Mouse (Mus musculus) kidney, adult 9 months (tissue): ENCODE measurements around the gene Uspl1.
A peak's percentile ranks its signal among the peaks of the same experiment; 100 is the strongest.

Experiments used
- DNase-seq: peaks from one replicate; pipeline ENCODE4 v3.0.0; 2022

Gene Uspl1

DNA sequence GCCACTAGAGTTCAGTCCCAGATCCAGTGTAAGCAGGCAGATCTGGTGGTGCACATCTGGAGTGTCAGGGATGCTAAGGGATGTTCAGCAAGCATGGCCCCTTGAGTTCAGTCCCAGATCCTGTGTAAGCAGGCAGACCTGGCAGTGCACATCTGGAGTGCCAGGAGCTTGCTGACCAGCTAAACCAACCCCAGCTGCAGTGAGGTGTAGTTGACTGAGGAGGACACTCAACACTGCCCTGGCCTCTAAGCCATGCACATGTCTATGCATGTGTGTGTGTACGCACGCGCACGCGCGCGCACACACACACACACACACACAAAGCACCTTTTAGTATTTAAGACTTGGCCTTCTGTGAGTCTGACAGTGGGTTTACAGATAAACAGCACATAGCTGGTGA is 31.4 kb downstream of the Uspl1 start:
- no peak for DNase-seq

DNA sequence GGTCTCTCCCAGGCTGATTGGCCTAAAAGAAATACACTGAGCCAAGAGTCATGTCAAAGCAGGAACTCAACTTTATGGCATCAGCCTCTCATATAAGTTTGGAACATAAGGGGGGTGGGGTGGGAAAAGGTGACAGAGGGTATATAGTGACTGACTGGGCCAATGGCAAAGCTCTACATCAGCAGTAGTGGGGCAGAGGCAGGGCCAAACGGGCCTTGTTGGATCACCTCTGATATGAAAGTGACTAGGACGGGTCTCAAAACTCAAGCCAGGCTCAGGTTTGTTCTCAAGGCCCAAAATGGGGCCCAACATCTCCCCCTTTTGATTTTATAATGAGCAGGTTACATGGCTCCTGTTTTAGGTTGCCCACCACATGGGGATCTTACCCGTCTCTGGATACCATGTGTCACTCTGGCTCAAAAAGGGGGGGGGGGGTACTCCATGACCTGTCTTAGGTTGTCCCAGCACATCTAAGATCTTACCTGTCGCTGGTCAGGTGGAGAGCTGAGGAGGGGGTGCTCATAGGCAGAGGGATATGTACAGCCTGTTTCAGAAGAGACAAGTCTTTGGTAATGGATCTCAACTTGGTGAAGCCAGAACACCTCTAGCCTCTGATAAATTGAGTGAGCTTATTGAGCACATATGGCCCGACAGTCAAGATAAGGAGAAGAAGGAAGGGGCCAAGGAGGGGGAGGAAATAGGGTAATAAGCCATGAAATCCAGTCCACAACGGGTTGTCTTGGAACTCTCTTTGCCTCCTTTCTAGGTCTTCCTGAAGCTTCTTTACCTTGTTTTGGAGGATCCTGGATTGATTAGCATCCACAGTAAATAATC is 33.6 kb downstream of the Uspl1 start:
- no peak for DNase-seq

GRCm38 (mm10) chr5:149219493-149219892 is 35.3 kb downstream of the Uspl1 start:
- no peak for DNase-seq

- no peak for DNase-seq
Observed at GRCm38 (mm10) chr5:149221355-149221754, 37.2 kb downstream of the Uspl1 start.

DNA sequence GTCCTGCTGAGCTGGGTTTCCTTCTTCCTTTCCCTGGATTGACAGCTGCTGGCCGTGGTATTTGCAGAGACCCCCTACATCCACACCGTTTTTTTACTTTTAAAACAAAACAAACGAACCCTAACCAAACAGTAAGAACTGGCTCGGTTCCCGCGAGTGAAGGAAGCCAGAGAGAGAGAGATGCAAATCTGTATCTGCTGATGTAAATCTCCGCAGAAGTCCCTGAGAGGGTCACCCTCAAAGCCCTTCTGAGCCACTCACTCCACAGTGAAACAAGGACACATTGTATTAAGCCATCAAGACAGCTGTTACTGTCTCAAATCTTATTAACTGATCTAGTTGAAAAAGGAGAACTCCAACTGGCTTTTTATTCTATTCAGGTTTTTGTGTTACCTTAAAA is 40.5 kb downstream of the Uspl1 start:
- DNase-seq = no peak

GRCm38 (mm10) chr5:149228700-149229618 is 44.8 kb downstream of the Uspl1 start:
- DNase-seq = peak; percentile 99

DNA sequence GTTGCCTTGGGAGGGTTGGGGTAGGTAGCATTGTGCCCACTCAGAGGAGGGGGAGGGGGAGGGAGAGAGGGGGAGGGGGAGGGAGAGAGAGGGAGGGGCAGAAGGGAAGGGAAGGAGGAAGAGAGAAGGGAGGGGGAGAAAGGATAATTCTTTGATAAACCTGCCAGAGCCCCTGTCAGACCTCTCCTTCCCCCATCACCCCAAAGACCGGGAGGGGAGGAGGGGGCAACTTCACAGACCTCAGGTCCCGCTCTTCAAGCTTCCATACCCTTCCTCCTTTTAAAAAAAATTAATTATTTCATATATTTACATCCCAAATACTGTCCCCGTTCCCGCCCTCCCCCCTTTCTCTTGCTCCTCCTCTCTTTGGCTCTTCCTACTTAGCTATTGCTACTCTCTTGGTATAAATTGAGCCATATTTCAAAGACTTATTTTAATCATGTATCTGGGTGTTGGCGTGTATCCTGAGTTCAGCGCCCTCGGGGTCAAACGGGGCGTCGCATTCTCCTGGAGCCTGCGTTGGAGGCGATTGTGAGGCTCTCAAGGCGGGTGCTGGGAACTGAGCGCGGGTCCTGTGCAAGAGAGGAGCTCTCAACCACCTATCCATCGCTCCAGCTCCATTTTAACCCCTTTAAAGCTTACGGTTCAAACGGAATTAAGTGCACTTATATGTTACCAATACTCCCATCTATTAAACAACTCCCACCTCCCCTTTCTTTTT is 45.6 kb downstream of the Uspl1 start:
- peak; percentile 28 for DNase-seq

GRCm38 (mm10) chr5:149235002-149235401 is 50.9 kb downstream of the Uspl1 start:
- DNase-seq = no peak

DNA sequence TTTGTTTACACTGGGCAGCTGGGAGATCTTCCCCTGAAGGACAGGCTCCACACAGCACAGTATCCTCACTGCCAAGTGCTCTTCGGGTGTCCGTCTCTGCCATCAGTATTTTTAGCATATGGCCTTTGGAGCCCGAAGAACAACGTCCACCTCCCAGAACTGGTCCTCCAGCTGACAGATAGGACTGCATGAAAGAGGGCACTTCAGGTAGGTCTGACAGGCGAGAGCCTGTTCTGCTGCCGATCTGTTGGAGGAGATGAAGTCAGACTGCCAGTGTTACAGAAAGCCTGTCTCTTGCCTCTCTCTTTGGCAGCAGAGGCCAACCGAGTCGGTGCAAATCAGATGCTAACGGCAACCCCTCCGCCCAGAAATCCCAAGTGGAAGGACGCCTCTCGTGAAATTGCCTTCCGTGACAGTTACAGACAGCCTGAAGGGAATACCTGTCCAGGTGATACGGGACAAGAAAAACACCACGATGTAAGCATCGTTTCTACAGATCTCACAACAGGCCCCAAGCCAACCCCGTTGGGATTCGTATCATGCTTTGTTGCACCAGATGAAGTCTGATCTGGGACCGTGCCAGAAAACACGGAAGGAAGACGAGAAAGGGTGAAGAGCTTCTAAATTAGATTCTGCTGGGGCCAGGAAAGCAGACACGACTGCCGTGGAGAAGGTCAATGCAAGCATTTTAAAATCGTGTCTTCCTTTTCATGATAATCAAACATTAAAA is 53.2 kb downstream of the Uspl1 start:
- no peak for DNase-seq

DNA sequence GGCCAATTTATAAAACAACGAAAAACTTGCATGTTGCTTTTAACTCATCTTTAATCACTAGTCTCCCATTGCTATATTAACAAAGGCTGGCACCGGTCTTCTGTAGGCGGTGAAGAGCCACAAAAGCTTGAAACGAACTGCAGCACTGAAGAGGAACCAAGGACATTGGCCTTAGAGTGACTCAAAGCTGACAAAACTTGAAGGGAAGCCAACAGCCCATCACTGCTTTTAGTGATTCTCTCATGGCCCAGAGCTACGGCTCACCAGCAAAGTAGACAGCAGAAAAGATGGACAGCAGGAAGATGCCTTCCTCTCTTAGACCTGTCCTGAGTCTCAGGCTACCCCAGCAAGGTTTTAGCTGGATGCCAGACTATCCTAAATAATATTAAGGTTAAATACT is 58.3 kb downstream of the Uspl1 start:
- no peak for DNase-seq

- no peak for DNase-seq
Observed at GRCm38 (mm10) chr5:149243053-149243452, 58.9 kb downstream of the Uspl1 start.

DNA sequence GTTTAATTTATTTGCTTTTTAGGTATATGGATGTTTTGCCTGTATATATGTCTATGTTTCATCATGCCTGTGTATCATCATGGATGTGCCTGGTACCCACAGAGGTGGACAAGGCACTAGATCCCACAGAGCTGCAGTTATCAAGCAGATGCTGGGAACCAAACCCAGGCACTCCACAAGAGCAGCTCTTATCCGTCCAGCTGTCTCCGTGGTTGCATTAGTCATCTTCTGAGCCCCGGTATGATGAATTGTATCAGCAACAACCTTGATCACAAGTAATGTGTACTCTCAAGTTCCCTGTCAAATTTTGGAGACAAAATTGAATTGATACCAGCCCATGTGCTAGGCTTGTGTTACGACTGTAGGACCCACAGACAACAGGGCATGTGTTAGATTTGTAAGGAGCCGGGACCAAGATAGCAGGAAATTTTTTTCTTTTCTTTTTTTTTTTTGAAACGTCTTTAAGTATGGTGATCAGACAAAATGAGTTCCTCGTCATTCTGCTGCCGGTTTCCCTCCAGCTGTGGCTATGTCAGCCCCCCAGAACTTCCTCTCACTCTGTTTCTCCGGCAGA is 61.3 kb downstream of the Uspl1 start:
- no peak for DNase-seq

DNA sequence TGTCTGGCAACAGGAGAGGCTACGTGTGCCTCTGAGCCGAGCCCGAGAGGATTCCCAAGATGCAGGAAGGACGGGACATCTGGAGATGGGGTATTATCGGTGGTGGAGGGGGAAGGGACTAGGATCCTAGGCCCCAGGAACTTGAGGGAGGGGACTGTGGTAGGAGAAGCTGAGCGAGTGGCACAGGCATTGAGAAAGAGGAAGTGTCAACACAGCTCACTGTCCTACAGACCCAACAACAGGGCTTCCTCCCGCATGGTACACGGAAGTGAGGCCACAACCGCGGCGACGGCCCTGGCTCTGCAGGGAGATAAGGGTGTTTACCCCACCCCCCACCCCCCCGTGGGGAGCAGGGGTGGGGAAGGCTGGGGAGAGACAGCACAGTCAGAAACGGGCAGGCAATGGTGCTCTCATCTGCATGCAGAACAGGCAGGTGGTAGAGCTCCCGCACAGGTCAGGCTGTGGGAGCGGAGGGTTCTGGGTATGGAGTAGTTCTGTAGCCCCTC is 61.9 kb downstream of the Uspl1 start:
- DNase-seq = peak; percentile 34

DNA sequence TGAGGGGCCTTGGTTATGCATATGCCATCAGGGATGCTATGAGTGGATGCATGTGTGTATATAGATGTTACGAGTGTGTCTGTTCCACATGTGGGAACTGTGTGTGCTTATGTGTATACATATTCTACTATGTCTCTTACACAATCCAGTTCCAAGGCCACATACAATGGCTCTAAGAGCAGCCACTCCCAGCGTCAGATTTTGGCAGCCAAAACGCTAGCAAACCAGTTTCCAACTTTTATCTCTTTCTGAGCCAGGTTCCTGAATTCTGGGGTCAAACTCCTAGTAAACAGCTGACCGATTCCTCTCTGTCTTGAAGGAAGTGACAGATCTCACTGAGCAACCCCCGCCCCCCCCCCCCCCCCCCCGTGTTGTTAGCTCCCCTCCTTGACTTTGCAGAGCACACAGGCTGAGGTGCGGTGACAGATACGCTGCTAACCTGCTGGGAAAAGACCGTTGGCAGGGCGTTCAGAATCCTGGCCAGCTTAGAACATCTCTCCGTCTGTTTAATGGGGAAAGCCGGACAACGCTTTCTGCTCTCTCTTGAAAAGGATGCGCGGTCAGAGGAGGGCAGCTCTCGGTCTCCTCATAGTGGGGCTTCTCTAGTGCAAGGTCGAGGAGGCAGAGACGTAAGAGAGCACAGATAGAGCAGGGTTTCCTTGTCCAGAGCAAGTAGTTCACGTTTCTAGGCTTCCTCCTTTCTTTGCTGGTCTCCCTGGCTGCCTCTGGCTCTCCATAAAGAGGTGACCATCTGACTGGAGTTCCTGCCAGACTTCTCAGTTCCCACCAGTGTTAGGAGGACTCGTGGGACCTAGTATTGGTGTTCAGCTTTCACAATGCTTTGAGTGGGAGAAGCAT is 63.1 kb downstream of the Uspl1 start:
- no peak for DNase-seq

- DNase-seq = no peak
Observed at GRCm38 (mm10) chr5:149252303-149252702, 68.2 kb downstream of the Uspl1 start.

DNA sequence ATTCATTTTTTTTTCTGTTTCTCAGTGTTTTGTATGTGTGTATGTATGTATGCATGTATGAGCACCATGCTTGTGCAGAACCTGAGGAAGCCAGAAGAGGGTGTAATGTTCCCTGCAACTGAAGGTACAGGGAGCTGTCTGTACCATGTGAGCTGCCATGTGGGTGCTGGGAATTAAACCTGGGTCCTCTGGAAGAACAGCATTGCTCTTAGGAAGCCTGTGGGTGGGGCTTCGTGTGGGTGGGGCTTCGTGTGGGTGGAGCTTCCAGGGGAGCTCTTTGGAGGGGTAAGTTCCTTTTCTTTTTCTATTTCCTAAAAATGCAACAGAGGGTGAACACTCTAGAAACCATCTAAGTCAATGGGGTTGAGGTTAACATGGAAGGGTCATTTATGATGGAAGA is 69.3 kb downstream of the Uspl1 start:
- no peak for DNase-seq

- DNase-seq = no peak
Observed at GRCm38 (mm10) chr5:149255522-149255921, 71.4 kb downstream of the Uspl1 start.

DNA sequence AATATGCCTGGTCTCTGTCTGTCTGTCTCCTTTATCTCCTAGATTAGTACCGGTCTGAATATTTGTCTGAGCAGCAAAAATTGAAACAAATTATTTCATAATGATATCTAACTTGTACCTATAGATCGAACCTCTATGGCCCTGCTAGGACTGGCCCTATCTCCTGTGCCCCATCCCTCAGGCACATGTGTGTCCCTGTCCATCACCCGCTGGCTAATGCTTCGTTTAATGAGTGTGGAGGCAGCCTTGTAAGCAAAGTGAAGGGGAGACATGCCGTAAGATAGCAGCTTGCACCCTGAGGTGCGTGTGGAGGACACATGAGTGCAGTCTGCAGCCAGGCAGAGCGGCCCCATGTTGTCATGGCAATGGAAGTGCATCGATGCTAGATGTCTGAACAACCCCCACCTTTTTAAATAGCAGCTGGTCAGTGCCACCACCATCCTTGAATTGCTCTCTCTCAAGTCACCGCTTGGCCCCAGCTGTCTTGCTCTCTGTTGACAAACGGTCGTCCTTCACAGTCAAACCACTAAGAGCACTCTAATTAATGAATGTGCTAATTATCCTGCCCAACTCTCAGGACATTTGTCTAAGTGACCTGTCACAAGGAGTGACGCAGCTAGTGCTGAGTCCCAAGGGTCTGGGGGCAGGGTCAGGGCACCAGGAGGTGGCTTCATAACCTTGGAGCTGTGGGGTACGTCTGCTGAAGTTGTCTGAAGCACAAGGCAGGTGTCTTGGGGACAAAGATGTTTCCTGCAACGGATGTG is 73.5 kb downstream of the Uspl1 start:
- DNase-seq = no peak

DNA sequence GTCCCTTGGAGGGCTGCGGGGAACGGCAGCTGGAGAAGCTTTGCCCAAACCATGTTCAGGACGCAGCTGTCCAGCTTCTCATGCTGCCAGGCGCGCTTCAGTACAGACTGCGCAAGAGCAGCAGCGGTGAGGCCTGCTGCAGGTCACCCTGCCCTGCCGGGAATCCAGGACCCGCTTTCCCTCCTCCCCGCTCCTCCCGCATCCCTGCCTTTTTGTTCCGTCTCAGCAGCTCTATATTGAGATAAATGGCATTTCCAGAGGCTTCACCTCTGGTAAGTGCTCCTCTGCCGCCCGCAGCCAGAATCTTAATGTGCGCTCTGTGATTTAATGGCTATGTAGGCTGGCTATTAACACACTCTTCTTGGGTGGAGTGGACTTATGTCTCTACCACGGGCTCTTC is 74.9 kb downstream of the Uspl1 start:
- DNase-seq = no peak

- DNase-seq = no peak
Observed at GRCm38 (mm10) chr5:149261449-149261848, 77.3 kb downstream of the Uspl1 start.
